Mouse (Mus musculus) ES-CJ7 (cell line): ENCODE data around the gene Foxo3.
A peak's percentile ranks its signal among the peaks of the same experiment; 100 is the strongest.

Experiments
- DNase-seq: peaks from one replicate; pipeline ENCODE4 v3.0.0; 2011; ENCODE audit warnings: low read depth, low spot score

Gene Foxo3

GRCm38 (mm10) chr10:42189037-42189436 lies 87.5 kb downstream of the Foxo3 start:
- no peak for DNase-seq

GRCm38 (mm10) chr10:42188091-42188490 lies 88.5 kb downstream of the Foxo3 start:
- no peak for DNase-seq

- DNase-seq = no peak
Observed at GRCm38 (mm10) chr10:42186941-42187401, 89.6 kb downstream of the Foxo3 start.

DNA sequence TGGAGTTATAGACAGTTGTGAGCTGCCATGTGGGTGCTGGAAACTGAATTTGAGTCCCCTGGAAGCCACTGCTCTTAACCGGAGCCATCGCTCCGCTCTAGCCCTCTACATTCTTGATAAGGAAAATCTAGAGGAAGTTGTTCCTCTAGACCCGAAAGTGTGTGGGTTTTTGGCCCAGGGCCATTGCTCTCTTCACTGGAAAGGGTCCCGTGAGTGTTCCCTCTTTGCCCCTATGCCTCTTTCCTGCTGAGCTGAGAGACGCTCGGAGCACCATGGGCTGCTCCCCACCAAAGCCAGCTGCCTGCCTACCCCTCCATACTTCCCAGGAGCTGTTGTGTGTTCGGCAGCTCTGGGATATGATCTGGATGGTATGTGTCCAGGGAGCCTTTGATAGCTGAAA lies 96.2 kb downstream of the Foxo3 start:
- DNase-seq = no peak

DNA sequence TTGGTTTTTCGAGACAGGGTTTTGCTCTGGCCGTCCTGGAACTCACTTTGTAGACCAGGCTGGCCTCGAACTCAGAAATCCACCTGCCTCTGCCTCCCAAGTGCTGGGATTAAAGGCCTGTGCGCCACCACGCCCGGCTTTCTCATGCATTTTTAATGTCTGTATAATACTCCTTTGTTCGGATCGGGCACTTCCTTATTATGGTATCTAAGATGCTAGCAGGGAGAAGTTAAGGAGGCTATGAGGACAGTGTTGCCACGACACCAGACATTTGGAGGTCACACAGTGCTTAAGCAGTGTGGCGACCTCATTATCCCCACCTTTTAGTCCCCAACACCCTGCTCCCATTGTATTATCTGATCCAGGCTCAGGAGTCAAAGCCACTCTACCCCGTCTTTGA lies 97.8 kb downstream of the Foxo3 start:
- peak; percentile 67 for DNase-seq

GRCm38 (mm10) chr10:42177771-42178674 lies 98.5 kb downstream of the Foxo3 start:
- no peak for DNase-seq

DNA sequence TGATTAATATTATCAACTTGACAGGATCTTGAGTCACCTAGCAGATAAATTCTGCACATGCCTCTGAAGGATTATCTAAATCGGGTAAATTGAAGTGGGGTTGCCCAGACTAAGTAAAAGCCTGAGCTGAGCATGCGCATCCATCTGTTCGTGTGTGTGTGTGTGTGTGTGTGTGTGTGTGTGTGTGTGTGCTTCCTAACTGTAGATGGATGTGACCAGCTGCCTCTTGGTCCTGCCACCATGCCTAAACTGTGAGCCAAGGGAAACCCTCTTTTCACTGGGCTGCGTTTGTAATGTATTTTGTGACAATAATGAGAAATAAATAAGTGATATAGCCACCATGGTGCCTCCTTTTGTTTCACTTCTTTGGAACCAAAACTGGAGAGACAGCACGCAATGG lies 102.3 kb downstream of the Foxo3 start:
- DNase-seq = no peak

- no peak for DNase-seq
Observed at GRCm38 (mm10) chr10:42173839-42174238, 102.7 kb downstream of the Foxo3 start.

DNA sequence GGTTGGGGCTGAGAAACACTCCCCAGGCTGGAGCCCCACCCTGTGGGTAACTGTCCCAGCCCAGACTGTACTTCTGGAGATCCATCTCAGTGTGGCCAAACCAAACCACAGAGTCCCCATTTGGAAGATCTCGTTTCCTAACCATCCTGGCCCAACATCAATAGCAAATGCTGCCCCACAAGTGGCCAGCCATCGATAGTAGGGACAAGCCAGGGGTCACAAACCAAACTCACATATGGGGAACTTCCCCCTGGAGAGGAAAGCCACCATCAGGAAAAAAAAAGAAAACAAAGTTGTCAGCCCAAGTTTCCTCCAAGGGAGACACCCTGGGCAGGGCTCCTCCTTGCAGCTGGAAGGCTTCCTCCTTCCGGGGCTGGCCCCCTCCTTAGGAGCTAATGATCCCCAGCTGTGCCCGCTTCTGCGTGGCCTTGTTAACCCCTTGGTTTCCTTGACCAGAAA lies 105.6 kb downstream of the Foxo3 start:
- peak; percentile 48 for DNase-seq

GRCm38 (mm10) chr10:42170201-42170600 lies 106.4 kb downstream of the Foxo3 start:
- peak; percentile 78 for DNase-seq

- DNase-seq = no peak
Observed at GRCm38 (mm10) chr10:42154727-42155126, 121.8 kb downstream of the Foxo3 start.

DNA sequence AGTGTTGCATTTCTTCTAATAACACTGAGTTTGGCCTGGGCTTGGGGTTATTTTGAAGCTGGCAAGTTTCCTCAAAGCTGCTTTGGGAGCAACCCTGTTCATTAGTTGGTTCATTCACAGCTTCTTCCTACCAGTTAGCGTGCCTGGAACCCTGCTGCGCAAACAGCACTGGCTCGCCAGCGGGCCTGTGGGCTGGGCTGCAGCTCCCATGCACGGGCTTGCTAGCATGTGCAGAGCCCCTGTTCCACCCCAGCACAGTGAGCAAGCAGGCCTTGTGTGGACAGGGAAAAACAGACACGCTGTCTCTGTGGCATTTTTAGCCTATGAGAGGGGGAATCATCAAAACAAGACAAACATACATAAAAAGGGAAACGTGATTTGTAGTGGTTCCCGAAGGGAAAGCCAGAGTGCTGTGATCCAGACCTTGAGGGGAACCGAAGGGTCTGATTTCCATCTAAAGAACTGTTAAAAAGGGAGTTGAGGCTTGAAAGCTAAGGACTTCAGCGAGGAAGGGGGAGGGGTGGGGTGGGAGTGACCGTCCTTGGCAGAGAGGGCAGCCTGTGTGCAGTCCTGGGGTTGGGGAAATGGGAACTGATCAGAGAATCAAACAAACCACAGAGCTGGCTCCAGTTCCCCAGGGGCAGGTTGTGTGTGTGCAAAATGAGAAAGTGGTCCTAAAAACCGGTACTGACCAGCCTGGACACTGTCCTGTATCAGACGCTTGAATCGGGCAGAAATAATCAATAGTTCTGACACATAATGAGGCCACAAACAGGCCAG lies 123.9 kb downstream of the Foxo3 start:
- peak; percentile 35 for DNase-seq

DNA sequence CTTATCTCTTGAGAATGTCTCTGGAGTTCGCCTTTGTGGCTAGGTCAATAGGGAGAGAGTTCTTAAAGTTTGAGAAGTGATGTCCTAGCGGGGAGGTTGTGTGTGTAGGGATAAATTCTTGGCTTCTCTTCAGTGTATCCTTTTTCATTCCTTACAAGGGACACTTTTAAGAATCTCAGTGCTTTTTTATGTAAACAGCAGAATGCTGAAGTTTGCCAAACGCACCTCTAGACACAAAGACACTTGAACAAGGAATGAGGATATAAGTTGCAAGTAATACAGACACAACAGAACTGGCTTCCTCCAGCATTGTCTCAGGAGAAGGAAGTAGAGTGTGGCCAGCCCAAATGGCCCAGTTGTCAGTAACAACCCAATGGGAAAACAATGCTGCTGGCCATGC lies 126.8 kb downstream of the Foxo3 start:
- no peak for DNase-seq

DNA sequence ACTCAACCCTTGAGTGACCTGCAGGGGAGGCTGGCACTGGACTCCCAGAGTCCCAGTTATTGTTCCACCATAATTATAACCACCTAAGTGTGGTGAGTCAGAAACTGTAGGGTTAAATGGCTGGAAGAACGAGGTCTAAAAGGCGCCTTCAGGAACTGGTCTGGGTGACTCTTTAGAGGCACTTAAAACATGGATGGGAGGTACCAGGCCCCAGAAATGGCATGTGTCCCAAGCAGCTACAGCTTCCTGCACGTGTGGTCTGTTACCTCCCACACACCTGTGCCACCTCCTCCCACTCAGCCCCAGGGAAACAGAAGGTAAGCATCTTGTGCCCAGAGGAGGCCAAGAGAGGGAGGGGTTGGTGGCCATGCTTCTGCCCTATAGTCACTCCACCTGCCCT lies 128.2 kb downstream of the Foxo3 start:
- DNase-seq = no peak

DNA sequence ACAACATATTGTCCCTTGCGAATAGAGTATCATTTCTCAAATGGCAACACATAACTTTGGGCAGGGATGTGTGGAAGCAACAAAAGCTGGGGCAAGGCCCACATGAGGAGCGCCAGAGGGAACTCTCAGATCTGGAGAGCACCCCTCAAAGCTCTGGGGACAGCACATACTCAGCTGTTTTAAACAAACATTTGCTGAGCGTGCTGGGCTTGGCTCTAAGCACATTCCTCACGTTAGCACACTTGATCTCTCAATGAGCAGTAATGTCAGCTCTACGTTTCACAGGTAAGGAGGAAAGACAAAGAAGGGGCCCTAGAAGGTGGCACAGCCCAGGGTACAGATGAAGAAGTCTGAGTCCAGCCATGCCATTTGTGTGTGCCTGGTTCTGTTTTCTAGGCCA lies 131.3 kb downstream of the Foxo3 start:
- no peak for DNase-seq

GRCm38 (mm10) chr10:42144788-42145187 lies 131.8 kb downstream of the Foxo3 start:
- no peak for DNase-seq

DNA sequence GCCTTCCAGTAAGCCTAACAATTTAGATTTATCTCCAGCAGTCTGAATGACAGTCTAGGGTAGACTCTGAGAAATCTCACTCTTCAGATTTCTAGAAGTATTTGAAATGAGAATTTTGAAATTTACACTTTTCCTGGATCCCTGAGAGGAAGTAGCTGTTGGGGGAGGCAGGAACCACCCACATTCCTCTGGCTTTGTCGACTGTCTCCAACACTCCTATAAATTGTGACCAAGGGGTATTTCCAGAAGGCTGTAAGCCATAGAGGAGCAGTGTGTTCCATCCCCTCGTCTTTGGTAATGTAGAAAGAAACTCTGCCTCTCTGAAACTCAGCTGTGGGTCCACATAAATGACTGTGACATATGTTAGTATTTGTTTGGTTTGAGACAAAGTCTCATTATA lies 132.4 kb downstream of the Foxo3 start:
- no peak for DNase-seq

- peak; percentile 69 for DNase-seq
Observed at GRCm38 (mm10) chr10:42142791-42143190, 133.8 kb downstream of the Foxo3 start.

DNA sequence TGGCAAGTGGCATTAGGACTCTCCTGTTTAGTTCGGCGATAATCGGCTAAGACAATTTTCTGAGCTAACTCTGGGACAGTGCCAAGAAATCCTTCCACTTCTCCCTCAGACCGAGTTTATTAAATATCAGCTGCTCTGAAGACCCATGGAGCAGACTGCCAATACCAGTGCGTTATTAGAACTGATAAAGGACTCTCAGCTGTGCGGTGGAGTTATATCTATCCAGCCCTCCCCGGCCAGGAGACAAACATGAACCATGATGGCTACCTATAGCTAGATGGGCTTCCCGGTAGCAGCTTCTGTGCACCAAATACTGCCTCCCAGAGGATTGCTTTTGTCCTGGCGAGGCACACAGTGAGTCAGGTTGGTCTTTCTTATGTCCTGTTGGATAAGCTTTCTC lies 134.5 kb downstream of the Foxo3 start:
- peak; percentile 61 for DNase-seq

DNA sequence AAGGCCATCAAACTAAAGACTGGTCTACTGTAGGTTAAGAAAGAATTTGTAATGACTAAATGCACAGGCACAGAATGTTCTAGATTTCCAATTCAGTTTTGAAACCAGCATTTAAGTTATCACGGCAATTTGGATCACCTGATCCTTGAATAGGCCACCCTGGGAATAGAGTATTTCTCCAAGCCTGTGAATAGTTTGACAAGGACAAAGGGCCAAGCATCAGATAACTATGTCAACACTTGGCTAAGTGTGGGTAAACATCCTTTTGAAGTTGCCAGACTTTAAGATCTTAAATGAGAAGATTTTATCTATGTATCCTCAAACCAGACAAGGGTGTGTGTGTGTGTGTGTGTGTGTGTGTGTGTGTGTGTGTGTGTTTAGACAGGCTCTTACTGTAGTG lies 136.8 kb downstream of the Foxo3 start:
- no peak for DNase-seq

DNA sequence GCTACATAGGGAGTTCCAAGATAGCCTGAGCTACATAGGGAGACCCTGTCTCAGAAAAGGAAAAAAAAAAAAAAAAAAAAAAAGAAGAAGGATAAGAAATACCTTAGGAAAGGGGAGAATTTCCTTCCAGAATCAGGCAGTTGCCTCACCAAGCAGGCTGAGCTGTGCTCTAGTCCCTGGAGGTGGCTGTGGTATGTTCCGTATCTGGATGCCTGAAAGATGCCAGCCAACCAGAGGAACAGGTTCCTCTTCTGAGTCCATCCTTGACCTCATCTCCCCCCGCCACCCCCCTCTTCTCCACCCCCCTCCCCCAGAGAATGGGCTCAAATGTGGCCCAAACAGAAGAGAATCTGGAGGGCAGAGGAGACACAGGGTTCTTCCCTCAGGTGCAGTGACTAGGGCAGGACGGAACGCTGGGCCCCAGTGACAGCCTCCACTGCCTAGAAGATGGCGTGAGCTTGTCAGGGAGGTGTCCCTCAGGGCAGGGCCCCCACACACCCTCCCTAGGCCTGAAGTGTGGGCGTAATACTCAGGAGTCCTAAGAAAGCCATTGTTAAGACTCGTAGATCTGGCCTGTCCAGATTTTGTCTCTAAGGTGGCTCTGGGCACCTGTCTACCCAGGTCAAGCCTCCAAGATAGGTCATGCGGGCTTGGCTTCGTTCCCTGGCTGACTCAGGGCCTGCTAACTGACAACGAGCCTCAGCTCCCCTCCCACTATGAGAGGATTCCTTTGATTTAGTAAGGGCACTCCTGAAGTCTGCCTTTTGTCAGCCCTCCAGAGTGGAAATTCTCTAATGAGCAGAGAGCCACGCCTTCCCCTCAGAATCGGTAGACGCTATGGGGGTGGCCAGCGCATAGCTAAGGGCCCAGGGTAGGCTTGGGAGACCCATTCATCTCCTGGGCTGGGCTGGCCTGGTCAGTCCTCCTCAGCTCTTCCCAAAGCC lies 141.5 kb downstream of the Foxo3 start:
- DNase-seq = peak; percentile 31
